Mouse (Mus musculus) 3134 (cell line): Measurements from ENCODE around the gene Ehbp1.

Experiments
- DNase-seq: peaks from one replicate; pipeline ENCODE4 v3.0.0-alpha.2; 2011; ENCODE audit warnings: low spot score; ENCODE audit not compliant: insufficient read length; ENCODE audit errors: extremely low read depth

Gene Ehbp1

GRCm38 (mm10) chr11:22199881-22200280, 142.2 kb downstream of the Ehbp1 start:
- DNase-seq = no peak

DNA sequence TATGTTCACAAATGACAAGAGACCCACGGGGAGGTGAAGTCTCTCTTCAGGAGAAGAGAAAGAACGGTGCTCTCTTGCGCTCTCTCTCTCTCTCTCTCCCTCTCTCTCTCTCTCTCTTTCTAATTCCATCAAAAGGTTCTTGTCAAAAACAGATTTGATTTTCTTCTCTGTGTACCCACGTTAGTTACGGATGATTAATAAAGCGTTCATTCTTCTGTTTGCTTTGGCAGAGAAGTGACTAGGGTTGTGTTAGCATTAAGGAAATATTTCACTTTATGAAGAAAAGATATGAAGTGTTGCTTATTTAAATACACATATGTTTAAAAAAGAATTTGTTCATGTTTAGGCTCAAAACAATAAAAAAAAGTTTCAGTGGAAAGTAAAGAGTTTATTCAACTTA, 143.7 kb downstream of the Ehbp1 start:
- no peak for DNase-seq

GRCm38 (mm10) chr11:22197935-22198334, 144.2 kb downstream of the Ehbp1 start:
- no peak for DNase-seq

DNA sequence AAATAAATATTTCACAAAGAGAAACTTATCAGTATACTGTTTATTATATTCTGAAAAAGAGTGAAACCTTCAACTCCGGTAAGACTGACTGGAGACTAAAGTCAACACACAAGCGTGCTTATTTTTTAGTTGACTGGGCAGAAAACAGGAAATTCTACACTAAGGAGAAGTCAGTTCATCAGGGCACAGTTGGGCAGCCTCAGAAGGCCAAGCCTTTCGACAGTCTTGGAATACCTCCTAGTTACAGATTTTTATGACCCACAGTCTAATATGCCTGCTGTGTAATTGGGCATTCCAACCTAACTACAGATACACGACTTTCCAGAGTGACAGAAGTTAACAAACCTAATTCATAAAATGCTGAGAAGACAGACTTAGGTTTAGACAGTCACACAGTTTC, 145.3 kb downstream of the Ehbp1 start:
- no peak for DNase-seq

DNA sequence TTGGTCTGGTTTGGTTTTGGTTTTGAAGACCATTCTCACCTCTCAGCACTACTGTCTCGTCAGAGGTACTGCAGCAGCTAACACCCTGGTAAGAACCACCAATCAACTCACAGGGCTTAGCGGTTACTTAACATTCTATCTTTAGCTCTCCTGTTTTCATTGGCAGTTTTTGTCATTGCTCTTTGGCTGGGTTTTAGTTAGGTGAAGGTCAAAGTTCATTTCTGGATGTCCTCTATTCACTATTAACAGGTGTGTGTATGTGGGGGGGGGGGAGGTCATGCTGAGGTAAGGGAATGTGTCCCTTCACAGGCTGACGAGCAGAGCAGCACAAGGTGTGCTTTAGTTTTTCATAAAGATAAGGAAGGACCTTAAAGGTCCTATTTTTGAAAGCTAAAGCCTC, 147.5 kb downstream of the Ehbp1 start:
- no peak for DNase-seq

DNA sequence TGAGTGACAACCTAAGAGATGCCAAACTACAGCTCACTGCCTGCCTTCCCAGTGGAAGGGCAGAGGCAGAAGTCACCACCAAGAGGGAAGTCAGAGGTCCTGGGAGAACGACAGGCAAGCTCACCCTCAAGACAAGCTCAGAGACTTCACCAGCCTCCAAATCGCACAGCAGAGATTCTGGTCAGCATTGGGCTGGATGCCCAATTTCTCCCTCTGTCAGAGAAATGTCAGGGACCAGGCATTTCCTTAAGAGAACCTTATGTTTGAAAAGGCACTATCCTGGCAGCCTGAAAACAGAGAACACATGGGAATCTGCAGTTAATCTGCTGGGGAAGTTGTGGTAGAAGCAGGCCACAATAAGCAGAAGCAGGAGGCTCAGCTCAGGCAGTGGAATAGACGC, 151.5 kb downstream of the Ehbp1 start:
- no peak for DNase-seq

GRCm38 (mm10) chr11:22189970-22190369, 152.1 kb downstream of the Ehbp1 start:
- DNase-seq = no peak

- no peak for DNase-seq
These were observed 160.3 kb downstream of the Ehbp1 start for GRCm38 (mm10) chr11:22181530-22182501.

GRCm38 (mm10) chr11:22180146-22180545, 161.9 kb downstream of the Ehbp1 start:
- no peak for DNase-seq

DNA sequence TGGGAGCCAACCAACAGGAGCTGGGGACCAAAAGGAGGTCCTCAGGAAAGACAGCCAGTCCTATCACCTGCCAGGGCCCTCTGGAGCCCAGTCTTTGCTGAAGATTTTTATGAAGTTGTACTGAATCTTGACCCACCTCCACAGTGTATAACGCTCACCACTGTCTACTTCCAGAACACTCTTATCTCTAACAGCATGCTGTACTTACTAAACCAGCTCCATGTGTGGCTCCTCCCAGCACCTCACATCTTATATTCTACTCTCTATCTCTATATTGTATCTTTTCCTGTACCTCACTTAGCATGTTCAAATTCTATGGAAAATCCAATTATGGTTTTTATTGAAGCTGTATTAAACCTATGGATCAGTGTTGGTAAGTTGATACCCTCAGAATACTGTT, 163.5 kb downstream of the Ehbp1 start:
- DNase-seq = no peak

GRCm38 (mm10) chr11:22174311-22174710, 167.8 kb downstream of the Ehbp1 start:
- no peak for DNase-seq

- DNase-seq = no peak
These were observed 171.0 kb downstream of the Ehbp1 start for GRCm38 (mm10) chr11:22170962-22171638.

- no peak for DNase-seq
These were observed 184.2 kb downstream of the Ehbp1 start for GRCm38 (mm10) chr11:22157882-22158281.

DNA sequence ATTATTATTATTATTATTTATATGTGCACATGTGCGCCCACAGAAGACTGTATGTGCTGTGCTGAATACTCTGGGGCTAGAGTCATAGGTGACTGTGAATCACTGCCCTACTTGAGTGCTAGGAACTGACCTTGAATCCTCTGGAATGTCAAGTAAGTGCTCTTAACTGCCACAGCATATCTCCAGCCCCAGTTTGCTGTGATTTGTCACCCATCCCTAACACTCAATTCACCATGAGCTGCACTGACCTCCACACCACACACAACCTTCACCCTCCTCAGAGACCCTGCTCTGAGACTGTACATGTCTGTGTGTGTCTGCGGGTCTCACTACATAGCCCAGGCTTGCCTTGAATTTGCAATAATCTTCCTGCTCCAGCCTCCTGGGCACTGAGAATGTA, 185.9 kb downstream of the Ehbp1 start:
- no peak for DNase-seq

DNA sequence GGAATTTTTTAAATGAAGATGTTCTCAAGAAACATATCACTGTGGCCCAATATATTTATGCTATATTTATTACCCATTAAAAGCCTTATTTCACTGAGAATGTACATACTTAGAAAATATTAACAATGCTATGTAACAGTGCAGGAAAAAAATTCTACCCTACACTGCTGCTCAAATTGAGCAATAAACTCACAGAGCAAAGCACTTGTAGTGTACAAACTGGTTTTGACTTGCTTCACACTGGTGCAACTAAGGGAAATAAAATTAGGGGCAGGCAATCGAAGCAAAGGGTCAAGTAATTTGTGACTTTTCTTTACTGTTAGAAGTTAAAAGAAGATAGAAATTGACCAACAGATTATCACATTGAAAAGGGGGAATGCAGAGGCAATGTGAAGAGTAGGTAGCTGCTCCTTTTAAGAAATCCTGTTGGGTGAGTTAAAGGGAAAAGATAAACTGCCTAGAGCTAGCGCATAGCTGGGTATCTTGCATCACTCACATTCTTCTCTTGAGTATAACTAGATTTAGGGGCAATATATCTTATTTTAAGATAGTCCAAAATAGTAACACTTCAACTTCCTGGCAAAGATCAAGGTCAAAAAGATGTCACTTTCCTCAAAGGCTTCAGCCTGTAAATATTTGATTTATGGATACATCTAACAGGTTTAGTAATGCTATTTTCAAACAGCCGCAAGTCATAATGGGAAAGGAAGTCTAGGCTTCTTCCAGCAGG, 186.6 kb downstream of the Ehbp1 start:
- DNase-seq = no peak

- DNase-seq = no peak
These were observed 187.4 kb downstream of the Ehbp1 start for GRCm38 (mm10) chr11:22154501-22155294.

DNA sequence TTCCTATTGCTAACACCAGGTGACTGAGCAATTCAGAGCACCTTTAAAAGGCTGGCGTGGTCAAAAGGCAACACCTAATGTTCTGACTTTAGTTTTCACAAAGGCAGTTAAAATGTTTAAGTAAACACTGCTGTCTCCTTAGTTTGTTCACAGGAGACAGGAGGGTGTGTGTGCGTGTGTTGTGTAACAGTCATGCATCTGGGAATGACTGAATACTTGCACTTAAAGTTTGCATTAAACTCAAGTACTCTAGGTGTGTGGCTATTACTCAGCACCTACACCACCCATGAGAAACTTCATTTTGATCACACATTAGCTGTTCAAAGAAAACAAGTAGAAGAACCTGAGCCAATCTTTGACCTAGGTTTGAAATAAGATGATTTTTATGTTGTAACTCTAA, 201.4 kb downstream of the Ehbp1 start:
- no peak for DNase-seq

DNA sequence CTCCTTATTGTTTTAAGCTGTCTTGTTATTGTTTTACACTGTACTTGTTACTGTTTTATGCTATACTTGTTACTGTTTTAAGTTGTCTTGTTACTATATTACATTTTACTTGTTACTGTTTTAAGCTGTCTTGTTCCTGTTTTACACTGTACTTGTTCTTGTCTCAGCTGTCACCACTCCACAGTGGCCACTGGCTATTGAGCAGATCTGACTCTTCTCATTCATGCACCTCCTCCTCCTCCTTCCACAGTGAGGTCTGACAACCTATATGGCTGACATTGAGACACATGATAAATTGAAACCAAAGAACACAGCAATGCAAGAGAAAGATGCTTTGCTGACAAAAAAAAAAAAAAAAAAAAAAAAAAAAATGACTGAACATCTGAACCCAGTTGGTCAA, 203.6 kb downstream of the Ehbp1 start:
- DNase-seq = no peak

- no peak for DNase-seq
These were observed 216.9 kb downstream of the Ehbp1 start for GRCm38 (mm10) chr11:22125188-22125587.

DNA sequence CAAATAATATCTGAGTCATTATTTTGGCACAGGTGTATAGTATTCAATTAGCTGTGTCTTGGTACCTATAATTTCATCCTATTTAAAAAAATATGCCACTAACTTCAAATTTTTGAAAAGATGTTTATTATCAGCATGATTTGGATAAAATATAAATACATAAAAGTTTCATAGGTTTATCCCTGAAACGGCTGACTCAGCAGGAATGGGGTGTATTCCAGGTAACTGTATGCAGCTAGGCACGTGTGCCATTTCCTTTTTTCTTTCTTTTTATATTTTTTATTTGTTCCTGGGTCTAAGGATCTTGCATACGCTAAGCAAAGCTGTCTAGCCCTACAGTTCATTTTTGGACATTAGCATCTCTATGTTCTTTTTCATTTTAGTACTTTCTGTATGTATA, 223.2 kb downstream of the Ehbp1 start:
- DNase-seq = no peak
